Mouse (Mus musculus) heart, embryonic 12.5 days (tissue): Measurements from ENCODE around the gene Rbms3. TPM values are rescaled to one million over a fixed set of nuclear protein-coding genes. Genes with fewer than 3 reads are reported as not detected.
A peak's percentile ranks its signal among the peaks of the same experiment; 100 is the strongest.

Experiments
- ATAC-seq: fragments of 200-750 bp; cut with Nextera tagmentation; 2 replicates; pipeline ENCODE4 v1.8.0; 2017; ENCODE audit warnings: moderate TSS enrichment, moderate library complexity; ENCODE audit not compliant: insufficient number of reproducible peaks, low FRiP score
- H3K27ac ChIP-seq: fragments of 300-500 bp; sonication (generic); 2 replicates; pipeline ENCODE4 v1.5.1; 2016; ENCODE audit warnings: mild to moderate bottlenecking, moderate library complexity; ENCODE audit not compliant: poor library complexity, severe bottlenecking
- H3K27me3 ChIP-seq: fragments of 300-500 bp; sonication (generic); replicated peaks from 2 replicates; pipeline ENCODE4 v1.6.1; 2016; ENCODE audit warnings: mild to moderate bottlenecking, moderate library complexity
- H3K36me3 ChIP-seq: fragments of 300-500 bp; sonication (generic); 2 replicates; pipeline ENCODE4 v1.6.1; 2016; ENCODE audit warnings: mild to moderate bottlenecking, moderate library complexity
- H3K4me1 ChIP-seq: fragments of 300-500 bp; sonication (generic); replicated peaks from 2 replicates; pipeline ENCODE4 v1.6.1; 2016; ENCODE audit warnings: mild to moderate bottlenecking
- H3K4me2 ChIP-seq: fragments of 300-500 bp; sonication (generic); 2 replicates; pipeline ENCODE4 v1.6.1; 2016; ENCODE audit warnings: mild to moderate bottlenecking, moderate library complexity
- H3K4me3 ChIP-seq: fragments of 300-500 bp; sonication (generic); 2 replicates; pipeline ENCODE4 v1.5.1; 2016; ENCODE audit warnings: mild to moderate bottlenecking
- H3K9ac ChIP-seq: fragments of 300-500 bp; sonication (generic); 2 replicates; pipeline ENCODE4 v1.6.1; 2016; ENCODE audit warnings: mild to moderate bottlenecking, moderate library complexity
- H3K9me3 ChIP-seq: fragments of 300-500 bp; sonication (generic); replicated peaks from 2 replicates; pipeline ENCODE4 v1.6.1; 2016; ENCODE audit warnings: mild to moderate bottlenecking, moderate library complexity
- WGBS: fragments of 180-500 bp; shearing (Covaris S2); methylation state at CpG from one replicate; pipeline ENCODE4 v1.1.7; 2016; 5-methylcytosine and 5-hydroxymethylcytosine counted together
- polyA plus RNA-seq: library from polyadenylated mRNA; unstranded; fragments of >200 nt; fragmentation: Nextera tagmentation; extraction: Ambion mirVana; gene quantifications from 2 replicates; pipeline ENCODE4 v1.2.1, GENCODE M21; 2016

The Rbms3 gene
- polyA plus RNA-seq, 1 experiment from 2014 or later: 42.2 TPM

- H3K4me3 ChIP-seq: no peak overlapping the region
- H3K27ac ChIP-seq: no peak overlapping the region
- no peaks in the 10 kb centered on the region for H3K36me3 ChIP-seq
- H3K4me1 ChIP-seq: no peaks in the 10 kb centered on the region
- H3K27me3 ChIP-seq: no peaks in the 10 kb centered on the region
- no peaks in the 10 kb centered on the region for H3K9me3 ChIP-seq
- 70% methylated on average over 2 of the region's 2 CpGs for WGBS
- H3K9ac ChIP-seq: no peak overlapping the region
- H3K4me2 ChIP-seq: no peak overlapping the region
- ATAC-seq: no peak
These were observed 217.1 kb downstream of the Rbms3 start for GRCm38 (mm10) chr9:117412584-117412983.

- no peak overlapping the region for H3K4me3 ChIP-seq
- no peak overlapping the region for H3K9ac ChIP-seq
- H3K27me3 ChIP-seq: no peaks in the 10 kb centered on the region
- no peak overlapping the region for H3K4me2 ChIP-seq
- no peaks in the 10 kb centered on the region for H3K9me3 ChIP-seq
- H3K36me3 ChIP-seq: no peaks in the 10 kb centered on the region
- no peak for ATAC-seq
- 66% methylated on average over 4 of the region's 4 CpGs for WGBS
- H3K4me1 ChIP-seq: peaks cover 13% of the 10 kb centered on the region
- H3K27ac ChIP-seq: no peak overlapping the region
These were observed 225.1 kb downstream of the Rbms3 start for GRCm38 (mm10) chr9:117404621-117405020.

GRCm38 (mm10) chr9:117400262-117400671 is 229.4 kb downstream of the Rbms3 start:
- no peaks in the 10 kb centered on the region for H3K9me3 ChIP-seq
- 27% methylated on average over 7 of the region's 7 CpGs for WGBS
- H3K9ac ChIP-seq: no peak overlapping the region
- no peak overlapping the region for H3K4me2 ChIP-seq
- no peaks in the 10 kb centered on the region for H3K36me3 ChIP-seq
- peaks cover 13% of the 10 kb centered on the region for H3K4me1 ChIP-seq
- no peak for ATAC-seq
- H3K27me3 ChIP-seq: no peaks in the 10 kb centered on the region
- H3K27ac ChIP-seq: no peak overlapping the region
- H3K4me3 ChIP-seq: no peak overlapping the region

- ATAC-seq: no peak
- no peak overlapping the region for H3K27ac ChIP-seq
- no peak overlapping the region for H3K4me2 ChIP-seq
- H3K27me3 ChIP-seq: no peaks in the 10 kb centered on the region
- no peak overlapping the region for H3K9ac ChIP-seq
- H3K36me3 ChIP-seq: no peaks in the 10 kb centered on the region
- H3K4me1 ChIP-seq: peaks cover 22% of the 10 kb centered on the region
- H3K4me3 ChIP-seq: no peak overlapping the region
- H3K9me3 ChIP-seq: no peaks in the 10 kb centered on the region
These were observed 232.6 kb downstream of the Rbms3 start for GRCm38 (mm10) chr9:117397071-117397470.

GRCm38 (mm10) chr9:117396586-117396985 is 233.1 kb downstream of the Rbms3 start:
- 71% methylated on average over 8 of the region's 8 CpGs for WGBS

GRCm38 (mm10) chr9:117393626-117394525 is 235.8 kb downstream of the Rbms3 start:
- Histone ChIP-seq H3K9me3 (peaks cover 3% of the 10 kb centered on the region; the same call in 1 of the 2 replicates), H3K36me3 (no peaks in the 10 kb centered on the region), H3K9ac (no peak overlapping the region), H3K4me1 (peaks cover 11% of the 10 kb centered on the region), H3K4me2 (0 out of 2 replicates have a peak overlapping the region, but pooled peaks have one; percentile 16), H3K4me3 (no peak overlapping the region), H3K27me3 (no peaks in the 10 kb centered on the region), H3K27ac (no peak overlapping the region)
- 44% methylated on average over 18 of the region's 18 CpGs for WGBS
- peak; percentile 86 for ATAC-seq

More at GRCm38 (mm10) chr9:117396586-117396985, 233.1 kb downstream of the Rbms3 start:
- no peaks in the 10 kb centered on the region for H3K27me3 ChIP-seq
- H3K4me3 ChIP-seq: no peak overlapping the region
- no peak for ATAC-seq
- H3K4me1 ChIP-seq: peaks cover 22% of the 10 kb centered on the region
- no peaks in the 10 kb centered on the region for H3K9me3 ChIP-seq
- no peak overlapping the region for H3K9ac ChIP-seq
- no peak overlapping the region for H3K4me2 ChIP-seq
- no peaks in the 10 kb centered on the region for H3K36me3 ChIP-seq
- H3K27ac ChIP-seq: no peak overlapping the region

GRCm38 (mm10) chr9:117388024-117388423 is 241.7 kb downstream of the Rbms3 start:
- no peak overlapping the region for H3K27ac ChIP-seq
- peaks cover 5% of the 10 kb centered on the region; the same call in 1 of the 2 replicates for H3K9me3 ChIP-seq
- ATAC-seq: no peak
- 0 out of 2 replicates have a peak, but pooled peaks cover 3% of the 10 kb centered on the region for H3K4me1 ChIP-seq
- WGBS: 81% methylated on average over 9 of the region's 9 CpGs
- H3K4me2 ChIP-seq: no peak overlapping the region
- no peak overlapping the region for H3K9ac ChIP-seq
- H3K27me3 ChIP-seq: no peaks in the 10 kb centered on the region
- H3K36me3 ChIP-seq: no peaks in the 10 kb centered on the region
- H3K4me3 ChIP-seq: no peak overlapping the region

- H3K4me2 ChIP-seq: no peak overlapping the region
- H3K4me3 ChIP-seq: no peak overlapping the region
- H3K9ac ChIP-seq: no peak overlapping the region
- no peak for ATAC-seq
- no peaks in the 10 kb centered on the region for H3K36me3 ChIP-seq
- no peaks in the 10 kb centered on the region for H3K9me3 ChIP-seq
- WGBS: 78% methylated on average over 5 of the region's 5 CpGs
- H3K27ac ChIP-seq: no peak overlapping the region
- no peaks in the 10 kb centered on the region for H3K27me3 ChIP-seq
- H3K4me1 ChIP-seq: peaks cover 8% of the 10 kb centered on the region; the same call in 1 of the 2 replicates
These were observed 248.8 kb downstream of the Rbms3 start for GRCm38 (mm10) chr9:117380876-117381275.

GRCm38 (mm10) chr9:117380076-117380475 is 249.6 kb downstream of the Rbms3 start:
- H3K4me2 ChIP-seq: no peak overlapping the region
- no peak overlapping the region for H3K9ac ChIP-seq
- no peaks in the 10 kb centered on the region for H3K36me3 ChIP-seq
- peaks cover 7% of the 10 kb centered on the region; the same call in 1 of the 2 replicates for H3K9me3 ChIP-seq
- no peak for ATAC-seq
- peaks cover 8% of the 10 kb centered on the region; the same call in 1 of the 2 replicates for H3K4me1 ChIP-seq
- H3K27me3 ChIP-seq: no peaks in the 10 kb centered on the region
- WGBS: 49% methylated on average over 5 of the region's 5 CpGs
- H3K4me3 ChIP-seq: no peak overlapping the region
- H3K27ac ChIP-seq: no peak overlapping the region

GRCm38 (mm10) chr9:117379448-117379983 is 250.2 kb downstream of the Rbms3 start:
- H3K4me2 ChIP-seq: no peak overlapping the region
- 74% methylated on average over 16 of the region's 16 CpGs for WGBS

GRCm38 (mm10) chr9:117378131-117378890 is 251.4 kb downstream of the Rbms3 start:
- WGBS: 74% methylated on average over 9 of the region's 9 CpGs
- ATAC-seq: no peak
- Histone ChIP-seq H3K4me2 (no peak overlapping the region), H3K9ac (no peak overlapping the region), H3K36me3 (no peaks in the 10 kb centered on the region), H3K27me3 (no peaks in the 10 kb centered on the region), H3K4me1 (peaks cover 8% of the 10 kb centered on the region; the same call in 1 of the 2 replicates), H3K9me3 (peaks cover 8% of the 10 kb centered on the region; the same call in 1 of the 2 replicates), H3K4me3 (no peak overlapping the region), H3K27ac (no peak overlapping the region)

More at GRCm38 (mm10) chr9:117379448-117379983, 250.2 kb downstream of the Rbms3 start:
- peaks cover 8% of the 10 kb centered on the region; the same call in 1 of the 2 replicates for H3K9me3 ChIP-seq
- H3K27ac ChIP-seq: no peak overlapping the region
- no peak overlapping the region for H3K9ac ChIP-seq
- ATAC-seq: no peak
- H3K4me1 ChIP-seq: peaks cover 8% of the 10 kb centered on the region; the same call in 1 of the 2 replicates
- H3K27me3 ChIP-seq: no peaks in the 10 kb centered on the region
- H3K36me3 ChIP-seq: no peaks in the 10 kb centered on the region
- H3K4me3 ChIP-seq: no peak overlapping the region
